Mouse (Mus musculus): Measurements from ENCODE around the gene Zdhhc5. TPM values are rescaled to one million over a fixed set of nuclear protein-coding genes. Genes with fewer than 3 reads are reported as not detected.
A peak's percentile ranks its signal among the peaks of the same experiment; 100 is the strongest.

Zdhhc5 gene
- polyA plus RNA-seq, 1 experiment: not detected

DNA sequence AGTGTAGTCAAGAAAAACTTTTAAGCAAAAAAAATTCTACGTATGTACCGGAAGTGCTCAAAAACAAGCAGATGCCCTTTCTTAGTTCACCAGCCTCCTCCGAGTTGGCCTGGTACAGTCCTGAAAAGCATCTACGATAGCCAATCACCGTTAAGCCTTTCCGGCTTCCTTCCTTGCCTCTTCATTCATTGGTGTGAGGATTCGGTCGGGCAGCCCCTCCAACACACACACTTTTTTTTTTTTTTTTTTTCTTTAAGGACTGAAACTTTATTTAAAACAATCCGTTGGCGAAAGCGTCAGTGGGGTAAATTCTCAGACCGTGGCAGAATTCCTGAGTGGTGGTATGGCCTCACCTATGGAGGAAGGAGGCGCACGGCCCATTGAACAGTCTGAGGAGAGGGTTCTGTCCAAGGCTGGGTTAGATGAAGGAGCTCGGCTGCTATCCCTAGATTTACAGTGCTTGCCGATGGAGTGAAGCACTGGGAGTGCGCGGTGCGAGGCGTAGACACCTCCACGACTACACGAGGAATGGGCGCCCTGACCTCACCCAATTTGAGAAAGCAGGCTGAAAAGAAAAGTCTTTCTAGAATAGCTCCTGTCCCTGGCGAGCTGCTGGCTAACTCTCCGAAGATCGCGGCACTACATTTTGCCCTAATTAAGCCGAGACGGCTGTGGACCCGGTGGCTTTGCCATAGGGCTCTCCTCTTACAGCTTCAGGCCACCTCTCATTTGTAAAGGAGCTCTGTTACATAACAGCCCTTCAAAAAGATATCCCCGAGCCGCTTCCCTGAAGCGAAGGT is 782 bp upstream of the Zdhhc5 start:
- H3K4me3 ChIP-seq (ENCODE audit: insufficient read depth, low read depth, low read length): peak overlapping the region; percentile 84
- WGBS: under 1% methylated on average over 33 of the region's 33 CpGs
- H3K4me1 ChIP-seq (ENCODE audit: control insufficient read depth, insufficient read depth, low read length): no peaks in the 10 kb centered on the region
- TF ChIP-seq POLR2A (IDR thresholded peaks at IDR 0.05; ENCODE audit: insufficient read depth, low read depth, low read length) (no peak), CTCF (IDR thresholded peaks at IDR 0.05; ENCODE audit: insufficient read depth, low read depth, low read length) (no peak)
- peak overlapping the region; percentile 95 for H3K27ac ChIP-seq (ENCODE audit: insufficient read depth, low read depth, low read length)

DNA sequence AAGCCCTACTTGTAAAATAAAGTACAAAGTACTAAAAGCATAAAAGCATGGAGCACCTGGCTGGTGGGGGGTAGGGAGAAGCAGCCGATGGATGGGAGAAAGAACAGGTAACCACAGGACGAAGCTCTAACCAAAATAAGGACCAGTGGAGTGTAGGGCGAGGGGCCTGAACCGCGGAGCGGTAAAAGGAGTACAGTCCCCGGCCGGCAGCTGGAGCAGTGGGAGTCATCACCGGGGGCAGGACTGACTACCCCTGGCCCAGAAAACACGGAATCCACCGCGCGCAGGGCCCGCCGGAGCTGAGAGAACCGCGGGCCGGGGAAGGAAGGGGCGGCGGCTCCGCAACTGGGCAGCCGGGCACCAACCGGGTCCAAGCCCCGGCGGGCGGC is 564 bp downstream of the Zdhhc5 start:
- Histone ChIP-seq H3K4me1 (ENCODE audit: control insufficient read depth, insufficient read depth, low read length) (no peaks in the 10 kb centered on the region), H3K4me3 (ENCODE audit: insufficient read depth, low read depth, low read length) (peak overlapping the region; percentile 77), H3K27ac (ENCODE audit: insufficient read depth, low read depth, low read length) (peak overlapping the region; percentile 87)
- TF ChIP-seq CTCF (IDR thresholded peaks at IDR 0.05; ENCODE audit: insufficient read depth, low read depth, low read length) (no peak), POLR2A (IDR thresholded peaks at IDR 0.05; ENCODE audit: insufficient read depth, low read depth, low read length) (no peak)
- WGBS: under 1% methylated on average over 26 of the region's 26 CpGs

DNA sequence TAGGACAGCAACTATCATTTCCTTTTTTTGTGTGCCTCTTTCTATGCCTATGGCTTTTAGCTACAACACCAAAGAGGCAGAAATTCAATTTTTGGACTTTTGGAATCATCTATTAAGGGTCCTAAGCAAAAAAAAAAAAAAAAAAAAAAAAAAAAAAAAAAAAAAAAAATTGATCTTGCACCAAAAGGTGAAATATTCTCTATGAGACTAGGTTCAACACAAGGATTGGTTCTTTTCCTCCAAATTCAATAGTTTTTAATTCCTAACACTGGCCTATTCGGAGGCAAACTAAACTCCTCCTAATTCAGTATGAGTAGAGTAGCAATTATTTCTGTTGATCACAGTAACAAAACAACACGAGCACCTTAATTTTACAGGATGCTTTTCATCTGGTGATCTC is 3.1 kb downstream of the Zdhhc5 start:
- no peak for TF ChIP-seq CTCF (IDR thresholded peaks at IDR 0.05; ENCODE audit: insufficient read depth, low read depth, low read length)
- no peak for TF ChIP-seq POLR2A (IDR thresholded peaks at IDR 0.05; ENCODE audit: insufficient read depth, low read depth, low read length)
- 57% methylated on average over 2 of the region's 2 CpGs for WGBS
- H3K27ac ChIP-seq (ENCODE audit: insufficient read depth, low read depth, low read length): no peak overlapping the region
- H3K4me3 ChIP-seq (ENCODE audit: insufficient read depth, low read depth, low read length): no peak overlapping the region
- peaks cover 2% of the 10 kb centered on the region; the same call in 1 of the 2 replicates for H3K4me1 ChIP-seq (ENCODE audit: control insufficient read depth, insufficient read depth, low read length)

DNA sequence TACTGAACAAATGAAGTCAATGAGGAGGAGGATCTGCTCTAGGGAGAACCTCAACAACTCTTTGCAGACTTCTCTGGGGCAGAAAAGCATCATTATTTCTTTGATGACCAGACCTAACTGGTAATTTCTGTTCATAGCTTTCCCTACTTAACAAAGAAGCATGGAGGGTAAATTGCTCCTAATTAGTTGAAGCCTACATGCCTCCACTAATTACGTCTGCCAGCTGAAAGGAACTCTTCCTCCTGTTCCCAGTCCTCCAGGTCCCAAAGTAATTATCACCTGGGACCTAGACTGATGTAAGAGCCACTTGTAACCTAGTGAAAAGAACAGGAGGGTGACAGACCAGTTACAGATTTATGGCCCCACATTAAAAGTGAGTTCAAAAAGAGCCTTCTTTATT is 7.5 kb downstream of the Zdhhc5 start:
- 10% methylated on average over 1 of the region's 1 CpGs for WGBS
- Histone ChIP-seq H3K4me3 (ENCODE audit: insufficient read depth, low read depth, low read length) (no peak overlapping the region), H3K27ac (ENCODE audit: insufficient read depth, low read depth, low read length) (no peak overlapping the region), H3K4me1 (ENCODE audit: control insufficient read depth, insufficient read depth, low read length) (peaks cover 2% of the 10 kb centered on the region; the same call in 1 of the 2 replicates)
- TF ChIP-seq CTCF (IDR thresholded peaks at IDR 0.05; ENCODE audit: insufficient read depth, low read depth, low read length) (no peak), POLR2A (IDR thresholded peaks at IDR 0.05; ENCODE audit: insufficient read depth, low read depth, low read length) (no peak)

DNA sequence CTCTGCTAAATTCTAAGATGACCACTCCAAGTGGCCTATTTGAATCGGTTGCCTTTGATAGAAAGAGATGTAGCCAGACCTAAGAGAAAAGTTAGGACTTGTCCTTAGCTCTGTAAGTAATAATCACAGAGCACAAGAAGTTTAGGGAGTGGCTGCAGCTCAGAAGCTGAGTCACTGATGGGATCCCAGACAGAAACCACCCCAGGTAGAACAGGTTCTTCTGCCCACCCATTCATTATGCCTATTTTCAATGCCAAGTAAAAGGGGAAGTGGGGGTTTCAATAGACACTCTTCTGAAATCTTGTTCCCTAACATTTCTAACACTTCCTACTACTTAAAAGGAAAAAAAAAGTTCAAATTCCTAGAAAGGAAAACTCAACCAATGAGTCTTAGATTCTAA is 9.7 kb downstream of the Zdhhc5 start:
- no peak for TF ChIP-seq CTCF (IDR thresholded peaks at IDR 0.05; ENCODE audit: insufficient read depth, low read depth, low read length)
- no peak for TF ChIP-seq POLR2A (IDR thresholded peaks at IDR 0.05; ENCODE audit: insufficient read depth, low read depth, low read length)
- peaks cover 2% of the 10 kb centered on the region; the same call in 1 of the 2 replicates for H3K4me1 ChIP-seq (ENCODE audit: control insufficient read depth, insufficient read depth, low read length)
- WGBS: 92% methylated on average over 1 of the region's 1 CpGs
- no peak overlapping the region for H3K4me3 ChIP-seq (ENCODE audit: insufficient read depth, low read depth, low read length)
- no peak overlapping the region for H3K27ac ChIP-seq (ENCODE audit: insufficient read depth, low read depth, low read length)

DNA sequence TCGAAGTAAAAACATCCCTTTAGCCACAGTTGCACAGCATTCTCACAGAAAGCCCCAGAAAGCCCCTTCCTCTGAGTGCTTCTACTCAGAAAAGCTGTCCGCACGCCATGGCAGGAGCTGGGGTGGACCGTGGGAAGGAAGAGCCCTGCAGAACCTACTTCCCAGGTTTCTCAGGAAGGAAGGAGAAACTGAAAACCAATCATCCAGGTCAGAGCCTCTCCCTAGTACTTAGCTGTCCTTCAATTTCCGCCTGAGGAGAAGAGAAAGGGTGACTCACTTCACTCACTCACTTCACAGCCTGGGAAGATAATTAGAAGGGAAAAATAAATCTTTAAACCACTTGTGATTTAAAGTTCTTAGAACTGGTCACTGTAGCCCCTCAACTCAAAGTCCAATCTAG is 10.7 kb downstream of the Zdhhc5 start:
- Histone ChIP-seq H3K4me1 (ENCODE audit: control insufficient read depth, insufficient read depth, low read length) (peaks cover 2% of the 10 kb centered on the region; the same call in 1 of the 2 replicates), H3K27ac (ENCODE audit: insufficient read depth, low read depth, low read length) (no peak overlapping the region), H3K4me3 (ENCODE audit: insufficient read depth, low read depth, low read length) (no peak overlapping the region)
- TF ChIP-seq CTCF (IDR thresholded peaks at IDR 0.05; ENCODE audit: insufficient read depth, low read depth, low read length) (no peak), POLR2A (IDR thresholded peaks at IDR 0.05; ENCODE audit: insufficient read depth, low read depth, low read length) (no peak)
- 77% methylated on average over 5 of the region's 5 CpGs for WGBS

DNA sequence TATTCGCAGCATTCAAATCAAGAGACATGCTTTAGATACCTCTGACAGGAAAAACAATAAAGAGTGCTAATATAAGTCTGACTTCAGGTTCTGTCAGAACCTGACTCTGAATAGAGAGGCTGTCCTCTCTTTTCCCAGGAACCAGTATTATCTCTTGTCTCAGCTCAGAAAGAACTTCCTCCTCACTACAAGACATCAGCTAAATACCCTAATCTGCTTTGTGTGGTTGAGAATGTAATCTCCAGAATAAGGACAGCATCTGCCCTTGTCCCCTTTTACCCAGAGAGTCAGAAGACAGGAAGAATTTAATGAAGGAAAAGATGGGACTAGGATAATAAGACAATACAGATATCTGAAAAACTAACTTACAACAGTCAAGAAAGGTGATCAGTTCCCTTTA is 11.5 kb downstream of the Zdhhc5 start:
- H3K4me3 ChIP-seq (ENCODE audit: insufficient read depth, low read depth, low read length): no peak overlapping the region
- peaks cover 2% of the 10 kb centered on the region; the same call in 1 of the 2 replicates for H3K4me1 ChIP-seq (ENCODE audit: control insufficient read depth, insufficient read depth, low read length)
- no peak overlapping the region for H3K27ac ChIP-seq (ENCODE audit: insufficient read depth, low read depth, low read length)
- TF ChIP-seq POLR2A (IDR thresholded peaks at IDR 0.05; ENCODE audit: insufficient read depth, low read depth, low read length) (no peak), CTCF (IDR thresholded peaks at IDR 0.05; ENCODE audit: insufficient read depth, low read depth, low read length) (no peak)
- 95% methylated on average over 1 of the region's 1 CpGs for WGBS

DNA sequence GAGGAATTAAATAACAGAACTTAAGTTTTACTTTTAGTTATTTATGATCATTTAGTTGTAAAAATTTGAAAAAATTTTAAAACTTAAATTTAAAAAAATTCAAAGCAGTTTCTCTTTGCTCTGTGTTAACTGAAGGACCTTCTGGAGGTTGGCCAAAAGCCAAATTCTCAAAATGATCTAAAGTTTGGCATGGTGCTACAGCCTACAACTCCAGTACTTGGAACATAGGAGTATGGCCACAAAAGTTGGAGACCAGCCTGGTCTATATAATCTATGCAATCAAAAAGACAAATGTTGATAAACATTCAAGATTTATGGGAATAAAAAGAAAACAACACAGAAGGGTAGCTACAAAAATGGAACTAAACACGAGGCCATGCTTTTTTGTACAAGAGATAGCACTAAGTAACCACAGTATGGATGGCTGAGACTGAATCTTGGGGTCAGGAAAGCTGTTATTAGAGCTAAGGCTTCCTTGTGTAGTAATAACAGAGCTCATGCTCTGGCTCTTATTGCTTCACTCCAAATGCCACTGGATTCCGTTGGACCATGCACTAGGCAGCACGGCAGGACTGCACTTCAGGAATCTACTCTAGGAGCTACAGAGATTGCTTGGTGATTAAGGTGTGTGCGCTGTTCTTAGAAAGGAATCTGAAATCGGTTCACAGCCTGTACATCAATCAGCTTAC is 19.8 kb downstream of the Zdhhc5 start:
- 87% methylated on average over 5 of the region's 5 CpGs for WGBS
- Histone ChIP-seq H3K27ac (ENCODE audit: insufficient read depth, low read depth, low read length) (no peak overlapping the region), H3K4me1 (ENCODE audit: control insufficient read depth, insufficient read depth, low read length) (no peaks in the 10 kb centered on the region), H3K4me3 (ENCODE audit: insufficient read depth, low read depth, low read length) (no peak overlapping the region)
- no peak for TF ChIP-seq POLR2A (IDR thresholded peaks at IDR 0.05; ENCODE audit: insufficient read depth, low read depth, low read length)
- no peak for TF ChIP-seq CTCF (IDR thresholded peaks at IDR 0.05; ENCODE audit: insufficient read depth, low read depth, low read length)

DNA sequence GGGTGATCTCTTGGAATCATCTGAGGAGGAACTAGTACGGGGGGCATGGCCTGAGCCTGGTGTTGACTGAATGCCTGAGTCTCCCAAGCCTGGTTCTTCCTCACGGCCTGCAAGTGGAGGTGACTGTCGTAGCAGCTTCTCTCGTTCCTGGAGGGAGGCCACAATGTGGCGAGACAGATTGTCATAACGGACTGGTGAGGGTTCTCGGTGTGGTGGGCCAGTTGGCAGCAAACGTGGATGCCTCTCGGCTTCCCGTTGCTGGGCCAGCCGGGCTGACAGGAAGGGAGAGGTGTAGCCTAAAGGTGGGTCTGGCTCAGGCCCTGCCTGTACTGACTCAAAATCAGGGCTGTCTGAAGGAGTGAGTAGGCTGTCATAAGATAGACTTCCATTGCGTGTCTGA is 24.9 kb downstream of the Zdhhc5 start:
- Histone ChIP-seq H3K4me1 (ENCODE audit: control insufficient read depth, insufficient read depth, low read length) (no peaks in the 10 kb centered on the region), H3K4me3 (ENCODE audit: insufficient read depth, low read depth, low read length) (no peak overlapping the region), H3K27ac (ENCODE audit: insufficient read depth, low read depth, low read length) (no peak overlapping the region)
- TF ChIP-seq CTCF (IDR thresholded peaks at IDR 0.05; ENCODE audit: insufficient read depth, low read depth, low read length) (no peak), POLR2A (IDR thresholded peaks at IDR 0.05; ENCODE audit: insufficient read depth, low read depth, low read length) (no peak)
- 84% methylated on average over 12 of the region's 12 CpGs for WGBS
